Mouse (Mus musculus): ENCODE measurements around the gene Tifa. TPM values are rescaled to one million over a fixed set of nuclear protein-coding genes. Genes with fewer than 3 reads are reported as not detected.

The Tifa gene
- total RNA-seq, 2 experiments from 2014 or later: 3.9 to 5.1 TPM

DNA sequence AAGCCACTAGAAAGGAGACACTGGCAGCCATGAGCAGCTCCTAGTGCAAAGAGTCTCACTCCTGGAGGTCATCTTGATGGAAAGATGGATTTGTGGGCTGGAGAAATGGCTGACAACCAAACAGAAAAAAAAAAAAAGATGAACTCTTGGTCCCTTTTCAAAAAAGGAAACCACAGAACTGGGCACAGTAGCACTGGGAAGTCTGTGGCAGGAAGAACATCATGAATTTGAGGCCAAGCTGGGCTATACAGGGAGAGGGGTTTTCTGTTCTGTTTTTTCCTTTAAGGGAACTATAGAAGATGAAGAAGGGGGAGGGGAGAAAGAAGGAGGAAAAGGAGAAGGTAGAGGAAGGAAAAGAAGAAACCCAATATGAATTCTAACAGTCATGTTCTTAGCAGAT lies 2.6 kb upstream of the Tifa start:
- DNase-seq: no peak

DNA sequence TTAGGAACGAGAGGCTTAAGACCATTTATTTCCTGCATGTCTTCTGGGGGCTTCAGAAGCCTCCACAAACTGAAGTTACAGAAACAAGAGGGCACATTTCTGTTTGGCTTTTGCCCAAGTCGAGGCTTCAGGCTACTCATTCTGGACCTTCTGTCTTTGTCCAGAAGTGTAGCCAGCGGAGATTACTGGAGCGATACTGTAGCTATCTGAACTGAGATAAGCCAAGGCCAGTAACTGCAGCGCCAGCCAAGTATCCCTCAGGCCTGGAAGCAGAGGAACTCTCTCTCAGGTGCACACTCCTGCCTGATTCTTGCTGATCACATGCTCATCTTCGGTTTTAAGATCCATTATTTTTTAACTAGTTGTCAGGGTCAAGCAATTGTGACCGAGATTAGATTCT lies 1.6 kb upstream of the Tifa start:
- DNase-seq: no peak

DNA sequence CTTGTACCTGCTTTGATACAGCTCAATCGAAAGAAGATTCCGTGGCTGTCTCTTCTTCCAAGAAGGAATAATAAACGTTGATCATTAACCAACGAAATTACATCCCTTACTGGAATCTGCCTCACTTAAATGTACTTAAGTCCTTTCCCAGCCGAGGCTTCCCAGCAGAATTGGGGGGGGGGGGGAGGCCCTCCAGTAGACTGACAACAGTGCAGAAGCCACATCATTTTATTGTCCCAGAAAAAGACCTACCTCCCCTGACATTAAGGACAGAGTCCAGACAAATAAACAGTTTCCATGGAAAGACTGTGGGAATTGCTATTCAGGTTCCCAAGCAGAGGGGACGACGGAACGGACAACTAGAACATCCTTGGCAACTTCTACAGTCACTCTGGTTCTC lies 686 bp upstream of the Tifa start:
- DNase-seq: no peak

DNA sequence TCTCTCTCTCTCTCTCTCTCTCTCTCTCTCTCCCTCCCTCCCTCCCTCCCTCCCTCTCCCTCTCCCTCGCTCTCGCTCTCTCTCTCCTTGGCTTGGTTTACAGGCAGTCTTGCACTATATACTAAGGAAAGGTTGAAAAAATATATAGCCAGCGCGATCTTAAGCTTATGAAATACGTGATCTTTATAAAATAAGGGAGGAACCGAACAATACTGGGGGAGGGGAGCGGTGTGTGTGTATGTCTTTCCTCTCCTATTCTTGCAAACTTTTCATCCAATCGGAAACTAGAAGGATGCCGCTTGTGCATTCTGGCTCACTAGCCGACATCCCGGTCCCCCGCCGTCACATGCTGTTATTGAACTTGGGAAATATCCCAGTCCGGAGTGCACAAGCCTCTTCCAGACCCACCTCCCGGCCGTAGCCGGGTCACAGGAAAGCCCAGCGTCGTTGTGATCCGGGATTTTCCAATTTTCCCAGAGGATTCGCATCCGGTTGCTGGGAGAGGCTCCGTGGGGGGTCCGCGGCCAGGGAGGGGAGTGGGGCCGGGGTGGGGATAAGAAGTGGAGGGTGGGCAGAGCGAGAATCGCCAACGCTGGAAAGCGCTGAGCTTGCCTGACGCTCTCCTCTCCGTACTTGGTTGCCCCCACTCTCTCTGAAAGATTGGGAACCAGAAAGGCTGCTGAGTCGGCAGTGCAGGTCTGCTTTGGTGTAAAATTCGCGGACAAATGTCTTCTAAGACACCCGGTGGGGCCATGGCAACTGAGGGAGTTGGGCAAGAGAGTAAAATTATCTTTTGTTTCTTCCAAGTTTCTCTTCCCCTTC lies 840 bp downstream of the Tifa start:
- peak; percentile 44 for DNase-seq

DNA sequence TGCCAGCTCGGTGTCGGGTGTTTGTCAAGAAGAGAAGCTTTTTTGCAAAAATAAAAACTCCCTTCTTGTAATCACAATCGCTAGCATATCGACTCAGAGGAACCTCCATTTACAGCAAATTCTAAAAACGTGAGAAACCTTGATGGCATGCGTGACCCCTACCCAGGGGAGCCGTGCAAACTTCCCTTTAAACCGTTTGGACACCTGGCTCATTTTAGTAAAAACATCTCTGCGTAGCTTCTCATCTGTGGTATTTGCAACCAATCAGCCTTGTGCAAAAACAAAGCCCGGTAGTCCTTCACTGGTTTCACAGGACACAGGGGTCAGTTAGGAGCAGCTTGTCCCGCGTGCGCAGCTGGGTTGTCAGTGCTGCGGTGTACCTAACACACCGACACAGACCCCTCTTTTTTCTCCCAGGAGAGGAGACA lies 1.5 kb downstream of the Tifa start:
- DNase-seq: no peak

DNA sequence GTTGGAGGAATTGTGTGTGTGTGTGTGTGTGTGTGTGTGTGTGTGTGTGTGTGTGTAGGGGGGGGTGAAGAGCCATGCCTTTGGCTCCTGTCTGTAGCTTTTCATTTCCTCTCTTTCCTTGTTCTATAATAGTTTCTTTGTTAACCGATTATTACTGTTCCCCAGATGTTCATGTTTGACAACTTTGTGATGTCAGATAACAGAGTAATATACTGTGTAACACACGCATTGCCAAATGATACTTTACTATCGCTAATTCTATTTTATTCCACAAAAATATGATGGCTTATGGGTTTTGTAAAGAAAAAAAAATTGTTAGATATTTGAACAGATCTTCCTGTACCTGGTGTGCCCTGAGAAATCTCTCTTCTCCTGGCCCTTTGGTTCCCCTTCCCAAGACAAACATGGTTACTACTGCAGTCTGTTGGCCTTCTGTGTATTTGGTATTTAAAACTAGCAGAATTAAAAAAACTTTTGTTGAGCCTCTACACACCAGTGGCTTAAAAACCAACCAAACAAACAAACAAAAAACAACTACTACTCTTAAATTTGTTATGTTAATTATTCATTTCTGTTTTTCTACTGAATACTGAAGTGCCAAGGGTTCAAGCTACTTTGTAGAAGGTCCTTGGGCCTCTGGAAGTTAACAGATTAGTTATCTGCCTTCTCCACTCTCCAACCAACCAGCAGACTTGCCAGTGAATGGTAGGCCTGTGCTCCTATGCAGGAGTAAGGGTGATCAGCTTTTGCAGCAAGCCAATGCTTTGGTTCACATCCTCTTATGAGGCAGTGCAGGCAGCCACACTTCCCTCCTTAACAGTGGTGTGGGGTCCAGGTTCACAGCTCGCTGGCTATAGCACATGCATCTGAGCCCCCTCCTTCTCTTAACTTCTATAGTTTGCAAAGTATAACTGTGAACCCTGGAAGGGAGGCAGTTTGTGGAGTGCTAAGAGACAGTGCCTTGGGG lies 2.3 kb downstream of the Tifa start:
- DNase-seq: no peak

DNA sequence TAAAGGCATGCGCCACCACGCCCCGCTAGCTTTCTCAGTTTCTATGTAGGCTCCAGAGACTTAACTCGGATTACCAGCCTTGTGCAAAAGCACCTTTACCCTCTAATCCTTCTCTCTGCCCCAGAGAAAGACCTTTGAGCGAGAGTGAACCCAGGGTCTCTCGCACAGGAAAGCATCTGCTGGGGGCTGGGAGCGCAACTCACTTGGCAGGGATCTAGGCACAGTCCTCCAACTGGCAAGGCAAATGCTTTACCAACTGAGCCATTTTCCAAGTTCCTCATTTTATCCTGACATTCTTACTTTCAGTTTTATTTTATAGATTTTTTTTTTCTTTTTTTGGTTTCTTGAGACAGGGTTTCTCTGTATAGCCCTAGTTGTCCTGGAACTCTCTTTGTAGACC lies 3.4 kb downstream of the Tifa start:
- no peak for DNase-seq

DNA sequence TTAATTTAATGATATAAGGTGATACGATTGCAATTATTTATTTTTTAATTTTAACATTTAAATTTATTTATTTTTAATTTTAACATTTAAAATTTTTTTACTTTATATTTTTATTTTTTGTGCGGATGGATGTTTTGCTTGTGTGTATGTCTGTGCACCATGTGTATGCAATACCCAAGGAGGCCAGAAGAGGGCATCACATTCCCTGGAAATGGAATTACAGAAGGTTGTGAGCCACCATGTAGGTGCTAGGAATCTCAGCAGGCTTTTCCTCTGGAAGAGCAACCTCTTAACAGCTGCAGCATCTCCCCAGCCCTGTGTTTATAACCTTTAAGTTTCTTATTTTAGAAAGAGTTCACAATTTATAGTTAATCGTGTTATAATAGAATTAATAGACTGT lies 6.2 kb downstream of the Tifa start:
- no peak for DNase-seq

DNA sequence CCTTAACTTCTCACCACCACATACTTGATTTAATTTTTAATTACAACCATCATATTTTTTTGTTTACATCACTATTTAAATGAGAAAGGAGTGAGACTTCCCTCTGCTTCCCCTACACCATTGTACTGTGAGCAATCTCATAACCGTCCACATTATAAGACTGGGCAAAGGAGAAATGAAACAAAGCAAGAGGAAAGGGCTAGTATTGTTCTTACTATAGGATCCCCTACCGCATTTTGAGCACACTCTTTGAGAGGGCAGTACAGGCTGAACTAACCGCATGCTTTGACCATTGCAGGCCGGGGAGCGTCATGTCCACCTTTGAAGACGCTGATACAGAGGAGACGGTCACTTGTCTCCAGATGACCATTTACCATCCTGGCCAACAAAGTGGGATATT lies 6.7 kb downstream of the Tifa start:
- DNase-seq: no peak

DNA sequence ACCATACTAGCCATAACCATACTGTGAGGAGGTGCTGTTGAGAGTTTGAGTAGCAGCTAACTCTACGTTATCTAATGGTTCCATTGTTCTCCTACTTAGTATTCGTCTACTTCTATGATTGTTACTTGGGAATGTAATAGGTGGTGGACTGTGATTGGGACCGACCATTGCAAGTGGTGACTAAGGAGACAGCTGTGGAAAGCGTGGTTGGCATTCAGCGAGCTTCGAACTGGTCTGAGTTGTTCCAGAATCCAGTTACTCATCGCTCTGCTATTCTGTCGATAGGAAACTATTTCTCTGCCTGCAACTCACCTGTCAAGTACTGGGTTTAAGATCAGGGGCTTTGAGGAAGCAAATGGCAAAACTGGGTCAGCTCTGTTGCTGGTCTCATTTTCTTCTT lies 11.6 kb downstream of the Tifa start:
- DNase-seq: no peak

DNA sequence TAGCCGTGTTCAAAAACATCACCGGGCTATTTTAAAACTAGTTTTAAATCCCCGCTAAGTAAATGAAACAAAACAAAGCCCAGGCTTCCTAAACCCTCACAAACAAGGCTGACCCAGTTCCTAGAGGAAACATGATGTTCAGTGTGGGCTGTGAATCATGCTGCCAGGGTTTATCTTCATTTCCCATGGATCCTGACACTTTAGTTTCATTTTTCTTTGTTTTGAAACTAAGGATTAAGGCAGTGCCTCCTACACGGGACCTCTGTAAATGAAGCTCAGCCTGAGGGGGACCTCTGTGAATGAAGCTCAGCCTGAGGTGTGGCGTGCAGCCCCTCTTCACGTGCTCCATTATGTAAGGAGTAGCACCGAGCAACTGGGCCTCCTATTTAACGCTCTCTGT lies 13.2 kb downstream of the Tifa start:
- no peak for DNase-seq

DNA sequence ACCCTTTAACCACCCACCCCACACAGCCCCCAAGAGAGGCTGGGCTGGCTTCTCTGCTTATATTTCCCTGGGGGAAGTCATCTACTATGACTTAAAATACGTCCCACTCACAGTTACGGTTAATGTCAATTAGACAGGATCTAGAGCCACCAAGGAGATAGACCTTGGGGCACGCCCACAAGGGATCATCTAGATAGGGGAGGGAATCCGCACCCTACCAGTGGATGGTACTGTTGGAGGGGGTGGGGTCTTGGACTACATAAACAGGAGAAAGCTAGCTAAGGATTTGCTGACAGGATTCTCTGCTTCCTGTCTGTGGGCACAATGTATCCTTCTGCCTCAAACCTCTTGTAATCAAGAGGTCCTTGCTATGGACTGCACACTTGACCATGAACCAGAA lies 14.8 kb downstream of the Tifa start:
- no peak for DNase-seq

DNA sequence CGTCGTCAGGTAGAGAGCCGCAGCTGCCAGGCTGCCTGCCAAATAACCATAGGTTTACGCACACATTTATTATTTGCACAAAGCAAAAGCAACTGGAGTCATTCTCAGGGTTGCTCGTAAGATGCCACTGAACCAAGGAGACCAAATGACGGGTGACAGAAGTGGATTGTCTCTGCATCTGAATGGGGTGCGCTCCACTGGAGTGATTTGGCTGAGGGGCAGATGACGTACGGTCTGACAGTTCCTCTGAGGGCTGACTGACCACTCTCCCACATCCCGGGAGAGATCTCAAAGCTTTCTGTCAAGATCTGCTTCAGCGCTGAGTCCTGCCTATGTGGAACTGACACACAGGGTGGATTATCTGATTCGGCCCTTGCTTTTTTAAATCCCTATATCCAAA lies 15.5 kb downstream of the Tifa start:
- DNase-seq: no peak

DNA sequence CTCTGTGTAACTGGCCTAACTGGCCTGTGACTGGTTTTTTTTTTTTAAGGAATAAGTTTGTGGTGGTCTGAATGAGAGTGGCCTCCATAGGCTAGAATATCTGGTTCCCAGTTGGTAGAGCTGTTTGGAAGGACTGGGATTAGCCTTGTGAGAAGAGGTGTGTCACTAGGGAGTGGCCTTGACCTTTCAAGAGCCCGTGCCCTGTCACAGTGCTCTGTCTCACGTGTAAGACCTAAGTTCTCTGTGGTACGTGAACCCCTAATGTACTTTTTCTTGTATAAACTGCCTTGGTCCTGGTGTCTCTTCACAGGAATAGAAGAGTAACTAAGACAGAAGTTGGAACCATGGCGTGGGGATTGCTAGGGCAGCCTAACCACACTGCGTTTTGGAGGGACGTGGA lies 16.4 kb downstream of the Tifa start:
- no peak for DNase-seq

DNA sequence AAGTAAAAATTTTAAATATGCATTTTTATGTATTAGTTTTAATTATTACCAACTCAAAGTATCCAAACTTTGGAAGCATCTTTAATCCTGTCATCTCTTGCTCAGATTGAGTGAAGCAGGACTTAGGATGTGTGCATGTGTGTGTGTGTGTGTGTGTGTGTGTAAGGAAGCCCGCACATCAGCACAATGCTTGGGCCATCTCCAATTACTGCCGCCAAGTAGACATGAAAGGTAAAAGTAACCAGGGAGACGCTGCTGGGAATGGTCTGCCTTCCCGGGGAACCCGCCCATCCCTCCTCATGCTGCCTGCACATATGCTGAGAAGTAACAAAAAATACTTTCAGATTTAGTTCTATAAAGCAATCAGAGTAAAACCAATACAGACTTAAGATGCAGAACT lies 18.2 kb downstream of the Tifa start:
- DNase-seq: no peak

DNA sequence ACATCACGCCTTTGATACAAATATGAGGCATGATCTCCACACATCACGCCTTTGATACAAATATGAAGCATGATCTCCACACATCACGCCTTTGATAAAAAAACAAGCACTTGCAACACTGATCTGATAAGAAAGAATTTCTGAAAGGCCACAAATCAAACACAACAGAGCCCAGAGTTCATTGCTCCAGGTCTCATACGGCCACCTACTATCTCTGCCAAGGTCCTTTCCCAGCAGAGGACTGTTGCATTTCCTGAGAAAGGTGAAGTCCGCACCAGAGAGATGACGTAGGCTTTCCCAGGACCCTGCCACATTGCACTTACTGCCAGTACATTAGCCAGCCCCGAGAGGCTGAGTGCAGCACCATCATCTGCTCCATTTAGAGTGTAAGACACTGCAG lies 19.5 kb downstream of the Tifa start:
- no peak for DNase-seq

DNA sequence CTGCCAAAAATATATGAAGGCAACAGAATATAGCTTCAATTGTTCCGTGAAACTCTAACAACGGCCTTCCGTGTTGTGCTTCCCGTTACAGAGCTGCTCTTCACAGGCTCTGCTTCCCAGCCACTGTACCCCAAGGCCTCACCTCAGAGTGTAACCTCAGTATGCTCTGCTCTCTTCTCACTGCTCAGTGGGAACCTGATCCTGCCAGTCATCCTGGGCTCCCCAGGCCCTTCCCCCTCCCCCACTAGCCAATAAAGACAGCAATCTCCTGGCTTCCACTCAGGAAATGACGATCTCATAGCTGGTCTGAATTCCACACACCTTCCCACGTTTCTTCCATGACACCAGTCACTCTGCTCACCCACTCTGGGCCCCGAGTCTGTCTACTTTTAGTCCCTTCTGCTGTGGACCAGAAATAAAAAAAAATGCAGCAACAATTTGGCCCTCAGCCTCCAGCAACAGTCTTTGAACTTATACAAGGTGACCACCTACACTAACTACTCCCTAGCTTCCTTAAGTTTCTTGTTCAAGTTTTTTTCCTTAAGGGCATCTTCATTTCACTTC lies 27.6 kb downstream of the Tifa start:
- no peak for DNase-seq

DNA sequence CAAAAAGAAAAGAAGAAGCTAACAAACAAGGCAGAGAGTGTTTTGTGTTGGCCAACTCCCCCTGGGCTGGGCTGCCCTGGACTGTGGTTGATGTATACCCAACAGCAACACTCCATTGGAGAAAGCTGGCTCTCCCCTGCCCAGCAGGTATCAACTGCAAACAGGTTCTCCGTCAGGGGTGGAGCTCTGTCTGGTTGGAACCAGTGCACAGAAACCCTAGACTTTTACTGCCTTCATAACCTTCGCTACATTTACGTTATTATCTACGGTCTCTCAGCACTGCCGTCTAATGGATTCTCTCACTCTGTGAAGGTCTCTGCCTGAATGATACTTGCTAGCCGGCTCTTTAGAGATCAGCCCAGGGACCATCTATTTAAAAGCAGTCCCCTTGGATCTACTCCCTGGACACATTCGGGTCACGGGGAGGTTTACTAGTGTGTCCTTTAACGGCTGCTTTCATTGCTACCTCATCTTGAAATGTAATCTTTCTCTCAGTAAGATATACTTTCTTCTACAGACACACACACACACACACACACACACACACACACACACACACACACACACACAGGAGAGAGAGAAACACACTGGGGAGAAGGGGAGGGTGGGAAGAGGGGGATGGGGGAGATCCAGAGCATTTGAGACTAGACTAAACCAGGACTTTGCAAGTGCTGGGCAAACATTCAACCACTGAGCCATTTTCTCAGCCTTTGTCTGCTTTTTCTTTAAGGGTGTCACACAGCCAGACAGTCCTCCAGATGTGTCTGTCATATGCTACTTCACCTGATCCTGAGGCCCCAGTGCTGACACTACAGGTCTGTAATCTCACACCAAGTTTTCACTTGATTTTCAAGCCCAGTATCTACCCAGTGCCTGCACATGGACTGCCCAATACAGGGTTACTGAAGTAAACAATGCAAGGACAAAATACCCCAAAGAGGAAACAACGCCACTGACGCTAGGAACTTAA lies 29.4 kb downstream of the Tifa start:
- DNase-seq: no peak

DNA sequence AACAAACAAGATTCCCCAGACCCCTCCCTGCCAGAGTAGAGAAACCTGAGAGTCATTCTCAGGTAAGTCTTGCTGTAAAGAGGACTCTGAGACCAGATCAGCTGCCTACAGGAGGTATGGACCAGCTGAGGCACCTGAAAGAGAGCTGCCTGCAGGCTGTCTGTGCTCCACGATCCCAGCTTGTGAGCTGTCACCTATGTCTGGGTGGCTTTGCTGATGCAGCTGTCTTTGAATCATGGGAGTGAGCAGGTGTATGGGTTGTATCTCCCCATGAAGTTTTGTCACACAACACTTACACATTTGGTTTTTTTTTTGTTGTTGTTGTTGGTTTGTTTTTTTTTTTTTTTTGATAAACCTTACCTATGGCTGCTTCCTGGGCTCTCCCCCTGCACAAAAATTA lies 30.8 kb downstream of the Tifa start:
- DNase-seq: no peak

DNA sequence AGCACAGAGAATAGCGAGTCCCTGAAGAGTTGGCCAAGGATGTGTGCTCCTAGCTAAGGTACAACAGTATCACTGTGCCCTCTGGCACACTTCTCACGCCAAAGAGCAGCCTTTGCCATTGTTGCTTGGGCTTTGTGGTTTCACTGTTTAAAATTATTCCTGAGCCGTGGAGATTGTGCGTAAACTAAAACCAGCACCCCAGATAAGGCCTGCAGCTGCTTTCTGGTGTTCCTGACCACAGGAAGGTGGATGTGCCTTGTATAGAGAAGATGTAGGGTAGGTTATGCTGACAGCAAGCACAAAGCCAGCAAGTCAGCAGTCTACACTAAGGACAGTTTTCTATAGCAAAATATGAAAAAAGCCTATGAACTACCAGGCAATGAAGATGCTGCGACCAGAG lies 31.6 kb downstream of the Tifa start:
- DNase-seq: no peak

DNA sequence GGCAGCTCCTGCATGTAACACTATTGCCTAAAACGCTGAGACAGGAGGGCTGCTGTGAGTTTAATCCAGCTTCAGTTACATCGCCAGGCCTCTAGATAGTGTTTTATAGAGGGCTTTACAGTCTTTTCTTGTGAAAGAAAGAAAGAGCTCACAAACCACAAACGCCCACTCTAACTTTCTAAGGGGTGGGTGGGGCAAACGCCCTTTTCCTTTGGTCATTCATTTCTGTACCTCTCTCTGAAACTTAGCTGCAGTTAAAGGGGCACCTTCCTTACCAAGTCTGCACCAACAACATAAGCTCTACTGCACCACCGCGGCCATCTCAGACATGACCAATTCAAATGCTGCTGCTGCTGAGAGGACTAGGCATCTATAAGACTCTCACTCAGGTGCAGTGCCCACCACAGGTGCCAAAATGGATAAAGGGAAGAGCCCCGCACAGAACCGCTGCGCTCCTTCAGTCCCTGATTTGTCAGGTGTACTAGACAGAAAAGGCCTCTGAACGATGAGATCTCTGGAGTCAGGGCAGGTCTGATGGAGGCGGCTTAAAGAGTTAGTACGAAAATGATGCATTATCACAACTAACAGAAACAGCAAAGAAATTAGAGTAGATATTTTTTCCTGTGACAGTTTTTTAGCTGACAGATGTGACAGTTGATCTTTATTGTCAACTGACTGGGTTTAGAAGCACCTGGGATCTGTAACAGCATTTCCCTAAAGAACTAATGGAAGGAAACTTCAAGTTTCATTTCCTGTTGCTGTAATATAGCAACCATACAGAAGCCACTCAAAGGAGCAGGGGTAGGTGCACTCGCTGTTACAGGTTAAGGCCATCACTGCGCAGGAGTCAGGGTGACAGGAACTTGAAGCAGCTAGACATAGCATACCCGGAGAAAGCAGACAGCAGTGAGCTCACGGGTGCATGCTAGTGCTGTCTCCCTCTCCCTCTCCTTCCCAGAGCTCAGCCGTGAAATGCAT lies 34.6 kb downstream of the Tifa start:
- no peak for DNase-seq

Data from adrenal gland, postnatal 10 days (tissue).